Mouse (Mus musculus) limb, embryonic 12.5 days (tissue): ENCODE results near the gene Gpr171. TPM values are rescaled to one million over a fixed set of nuclear protein-coding genes. Genes with fewer than 3 reads are reported as not detected.
"Not testable (repeated sequence)": the region's sequence is repeated elsewhere in the genome, so short reads cannot be mapped to it uniquely, and the experiment has no call there.

Source experiments
- ATAC-seq: fragments of 200-750 bp; cut with Nextera tagmentation; 2 replicates; pipeline ENCODE4 v1.8.0; 2017; ENCODE audit warnings: low read depth, moderate TSS enrichment; ENCODE audit not compliant: insufficient number of reproducible peaks, insufficient read depth, low FRiP score, low TSS enrichment
- H3K27ac ChIP-seq: fragments of 300-500 bp; sonication (generic); 2 replicates; pipeline ENCODE4 v1.5.1; 2016; ENCODE audit warnings: mild to moderate bottlenecking, moderate library complexity
- H3K27me3 ChIP-seq: fragments of 300-500 bp; sonication (generic); 2 replicates; pipeline ENCODE4 v1.6.1; 2016; ENCODE audit warnings: mild to moderate bottlenecking, moderate library complexity
- H3K36me3 ChIP-seq: fragments of 300-500 bp; sonication (generic); 2 replicates; pipeline ENCODE4 v1.6.1; 2016; ENCODE audit warnings: mild to moderate bottlenecking, moderate library complexity
- H3K4me1 ChIP-seq: fragments of 300-500 bp; sonication (generic); replicated peaks from 2 replicates; pipeline ENCODE4 v1.6.1; 2016
- H3K4me2 ChIP-seq: fragments of 300-500 bp; sonication (generic); 2 replicates; pipeline ENCODE4 v1.6.1; 2016; ENCODE audit warnings: mild to moderate bottlenecking, moderate library complexity
- H3K4me3 ChIP-seq: fragments of 300-500 bp; sonication (generic); replicated peaks from 2 replicates; pipeline ENCODE4 v1.5.1; 2016; ENCODE audit warnings: mild to moderate bottlenecking
- H3K9ac ChIP-seq: fragments of 300-500 bp; sonication (generic); replicated peaks from 2 replicates; pipeline ENCODE4 v1.6.1; 2016; ENCODE audit warnings: mild to moderate bottlenecking, moderate library complexity
- H3K9me3 ChIP-seq: fragments of 300-500 bp; sonication (generic); 2 replicates; pipeline ENCODE4 v1.6.1; 2016; ENCODE audit warnings: mild to moderate bottlenecking, moderate library complexity
- WGBS: fragments of 180-500 bp; shearing (Covaris S2); methylation state at CpG from one replicate; pipeline ENCODE4 v1.1.7; 2016; 5-methylcytosine and 5-hydroxymethylcytosine counted together
- polyA plus RNA-seq: library from polyadenylated mRNA; unstranded; fragments of >200 nt; fragmentation: Nextera tagmentation; extraction: Ambion mirVana; gene quantifications from 2 replicates; pipeline ENCODE4 v1.2.1, GENCODE M21; 2016

Gene Gpr171
- polyA plus RNA-seq = 1.1 and 1.3 TPM in 2 replicates

DNA sequence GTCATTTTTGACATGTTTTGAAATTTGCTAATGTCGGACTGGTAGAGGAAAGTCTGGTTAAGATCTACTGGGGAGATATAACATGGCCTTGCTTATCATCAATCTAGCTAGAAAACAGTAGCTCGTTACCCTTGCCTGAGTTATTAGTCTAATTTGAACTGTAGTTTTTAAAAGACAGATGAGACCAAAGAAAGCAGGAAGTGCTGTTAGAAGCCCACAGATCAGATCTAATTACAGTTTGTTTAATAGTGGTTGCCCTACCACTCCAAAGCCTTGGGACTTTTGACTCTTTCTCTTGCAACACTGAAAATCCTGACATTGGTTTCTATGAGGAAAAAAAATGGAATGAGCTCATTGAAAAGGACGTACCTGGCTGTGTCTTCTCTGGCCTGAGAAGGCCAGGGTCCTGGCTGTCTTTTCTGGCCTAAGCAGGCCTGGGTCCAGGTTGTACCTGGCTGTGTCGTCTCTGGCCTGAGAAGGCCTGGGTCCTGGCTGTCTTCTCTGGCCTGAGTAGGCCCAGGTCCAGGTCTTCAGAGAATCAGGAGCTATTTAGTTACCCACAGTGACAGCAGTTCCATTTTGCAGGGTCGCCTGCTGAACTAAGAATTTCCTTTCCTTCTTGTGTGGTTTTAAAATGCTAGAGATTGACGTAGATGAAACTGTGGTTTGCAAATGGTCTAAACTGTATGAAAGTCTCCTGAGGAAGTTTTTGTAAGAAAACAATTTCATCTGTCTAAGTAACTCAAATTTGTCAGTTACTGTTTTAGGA lies at the start of gene Gpr171:
Gpr171 (minus strand) TSS at position 604 of the 769 bp plus-strand sequence.
- no peak within 1 kb of the TSS for H3K4me3 ChIP-seq
- WGBS = 70% methylated on average over 6 of the region's 6 CpGs
- H3K9ac ChIP-seq = no peak within 1 kb of the TSS
- H3K36me3 ChIP-seq = no peaks in the 10 kb centered on the region
- no peak within 1 kb of the TSS for H3K27ac ChIP-seq
- H3K27me3 ChIP-seq = no peaks in the 10 kb centered on the region
- H3K4me2 ChIP-seq = no peak within 1 kb of the TSS
- H3K4me1 ChIP-seq = no peaks in the 10 kb centered on the region
- ATAC-seq = no peak
- no peaks in the 10 kb centered on the region for H3K9me3 ChIP-seq

DNA sequence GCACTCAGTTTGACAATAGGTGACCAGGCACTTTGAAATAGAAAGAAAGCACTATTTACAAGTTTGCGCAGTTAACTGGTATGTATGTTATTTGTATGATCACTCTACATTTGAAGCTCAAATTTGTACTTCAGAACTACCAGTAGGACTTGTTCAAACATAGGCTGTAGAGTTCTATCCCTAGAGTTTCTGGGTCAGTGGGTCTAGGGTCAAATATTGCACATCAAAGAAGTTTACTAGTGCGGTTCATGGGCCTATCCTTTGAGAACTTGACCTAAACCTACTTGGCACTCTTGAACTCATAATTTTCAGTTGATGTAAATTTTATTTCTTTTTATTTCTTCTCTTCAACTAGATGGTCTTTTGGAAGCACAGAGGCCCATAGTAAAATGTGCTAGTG lies 49.0 kb upstream of the Gpr171 start:
- H3K9ac ChIP-seq = no peak overlapping the region
- 91% methylated on average over 2 of the region's 2 CpGs for WGBS
- H3K27ac ChIP-seq = no peak overlapping the region
- no peaks in the 10 kb centered on the region for H3K4me1 ChIP-seq
- no peaks in the 10 kb centered on the region for H3K9me3 ChIP-seq
- no peak for ATAC-seq
- no peaks in the 10 kb centered on the region for H3K27me3 ChIP-seq
- no peak overlapping the region for H3K4me2 ChIP-seq
- H3K4me3 ChIP-seq = no peak overlapping the region
- H3K36me3 ChIP-seq = no peaks in the 10 kb centered on the region

DNA sequence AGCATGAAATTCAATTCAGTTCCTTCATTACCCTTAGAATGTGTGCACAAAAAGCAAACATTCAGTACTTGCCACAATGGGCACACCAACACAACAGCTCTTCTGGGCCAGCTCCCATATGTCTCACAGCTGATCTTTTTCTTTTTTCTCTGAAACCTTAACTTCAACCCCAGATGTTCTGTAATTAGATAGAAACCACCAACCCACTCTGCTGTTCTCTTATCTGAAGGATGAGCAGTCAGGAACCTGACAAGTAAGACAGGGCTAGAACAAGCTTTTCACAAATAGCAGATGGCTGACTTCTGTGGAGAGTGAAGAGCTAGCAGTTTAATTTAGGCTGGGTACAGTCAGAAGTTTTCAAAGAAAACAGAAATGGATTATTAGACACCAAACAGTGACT lies 48.0 kb upstream of the Gpr171 start:
- no peak overlapping the region for H3K9ac ChIP-seq
- 0 out of 2 replicates have a peak, but pooled peaks cover 4% of the 10 kb centered on the region for H3K4me1 ChIP-seq
- no peak for ATAC-seq
- H3K27me3 ChIP-seq = no peaks in the 10 kb centered on the region
- H3K4me3 ChIP-seq = no peak overlapping the region
- no peak overlapping the region for H3K27ac ChIP-seq
- H3K4me2 ChIP-seq = no peak overlapping the region
- H3K36me3 ChIP-seq = no peaks in the 10 kb centered on the region
- no peaks in the 10 kb centered on the region for H3K9me3 ChIP-seq

DNA sequence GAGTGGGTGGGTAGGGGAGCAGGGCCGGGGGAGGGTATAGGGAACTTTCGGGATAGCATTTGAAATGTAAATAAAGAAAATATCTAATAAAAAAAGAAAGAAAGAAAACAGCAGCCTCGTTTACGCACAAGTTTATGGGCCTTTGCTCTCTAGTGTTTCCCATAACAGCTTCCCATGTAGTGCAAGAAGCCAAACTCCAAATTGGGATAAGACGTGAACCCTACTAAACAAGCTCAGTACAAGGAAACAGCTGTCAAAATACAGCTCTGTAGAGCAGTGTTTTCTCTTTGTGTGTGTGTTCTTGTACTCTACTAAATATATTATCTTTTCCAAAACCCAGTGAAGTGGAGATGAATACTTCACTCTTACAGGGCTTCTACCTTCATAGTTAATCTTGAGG lies 43.6 kb upstream of the Gpr171 start:
- Histone ChIP-seq H3K4me1 (0 out of 2 replicates have a peak, but pooled peaks cover 5% of the 10 kb centered on the region), H3K9ac (no peak overlapping the region), H3K27me3 (no peaks in the 10 kb centered on the region), H3K4me2 (no peak overlapping the region), H3K4me3 (no peak overlapping the region), H3K9me3 (no peaks in the 10 kb centered on the region), H3K27ac (no peak overlapping the region), H3K36me3 (no peaks in the 10 kb centered on the region)
- ATAC-seq = no peak
- WGBS = 33% methylated on average over 5 of the region's 5 CpGs

DNA sequence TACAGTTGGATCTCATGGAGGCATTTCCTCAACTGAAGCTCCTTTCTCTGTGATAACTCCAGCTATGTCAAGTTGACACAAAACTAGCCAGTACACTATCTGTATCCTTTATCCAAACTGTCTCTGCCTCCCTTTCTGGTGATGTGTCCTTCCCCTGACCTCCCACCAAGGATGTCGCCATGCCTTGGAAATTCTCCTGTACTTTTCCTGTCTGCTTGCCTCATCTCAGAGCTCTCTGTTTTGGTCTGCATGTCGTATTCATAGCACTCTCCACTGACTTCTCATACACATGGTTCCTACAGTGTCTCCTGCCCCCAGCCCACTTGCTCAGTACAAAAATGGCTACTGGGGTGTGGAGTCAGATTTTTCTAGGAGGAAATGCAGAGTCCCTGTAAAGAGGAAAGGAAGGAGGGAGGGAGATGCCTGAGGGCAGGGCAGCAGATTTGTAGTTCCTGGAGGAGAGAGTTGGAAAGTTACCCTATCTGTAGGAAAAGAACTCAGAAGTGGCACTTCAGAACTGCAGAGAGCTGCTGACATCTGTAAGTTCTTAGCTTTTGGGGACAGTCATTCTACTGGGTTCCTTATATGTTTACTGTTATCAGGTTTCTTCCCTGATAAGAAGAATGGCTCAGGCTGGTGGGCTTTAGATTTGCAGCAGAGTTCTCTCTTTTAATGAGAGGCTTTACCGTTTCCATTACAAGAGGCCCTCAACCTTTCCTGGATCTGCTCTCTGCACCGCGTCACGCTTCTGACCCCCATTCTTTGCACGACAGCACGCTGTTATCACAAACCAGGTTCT lies 40.1 kb upstream of the Gpr171 start:
- H3K27me3 ChIP-seq = no peaks in the 10 kb centered on the region
- no peaks in the 10 kb centered on the region for H3K36me3 ChIP-seq
- ATAC-seq = no peak
- no peak overlapping the region for H3K9ac ChIP-seq
- H3K27ac ChIP-seq = no peak overlapping the region
- H3K4me1 ChIP-seq = 0 out of 2 replicates have a peak, but pooled peaks cover 5% of the 10 kb centered on the region
- no peak overlapping the region for H3K4me3 ChIP-seq
- no peaks in the 10 kb centered on the region for H3K9me3 ChIP-seq
- WGBS = 74% methylated on average over 8 of the region's 8 CpGs
- H3K4me2 ChIP-seq = no peak overlapping the region

DNA sequence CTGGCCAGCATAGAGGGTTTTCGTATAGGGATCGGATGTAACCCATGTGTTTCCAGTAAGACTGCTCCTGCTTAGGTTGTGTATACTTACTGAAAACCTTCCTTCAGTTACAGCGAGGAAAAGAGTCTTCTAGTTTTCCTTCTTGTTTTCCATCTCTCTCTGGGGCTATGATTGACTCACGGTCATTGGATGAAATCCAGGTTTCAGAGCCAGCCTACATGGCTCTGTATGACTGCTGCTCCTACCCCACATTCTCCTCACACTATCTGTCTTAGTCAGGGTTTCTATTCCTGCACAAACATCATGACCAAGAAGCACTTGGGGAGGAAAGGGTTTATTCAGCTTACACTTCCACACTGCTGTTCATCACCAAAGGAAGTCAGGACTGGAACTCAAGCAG lies 39.3 kb upstream of the Gpr171 start:
- H3K4me1 ChIP-seq, H3K9me3 ChIP-seq, H3K27me3 ChIP-seq, H3K4me3 ChIP-seq, ATAC-seq, H3K9ac ChIP-seq, H3K36me3 ChIP-seq, H3K4me2 ChIP-seq, H3K27ac ChIP-seq: not testable (repeated sequence)
- WGBS = 86% methylated on average over 4 of the region's 4 CpGs

DNA sequence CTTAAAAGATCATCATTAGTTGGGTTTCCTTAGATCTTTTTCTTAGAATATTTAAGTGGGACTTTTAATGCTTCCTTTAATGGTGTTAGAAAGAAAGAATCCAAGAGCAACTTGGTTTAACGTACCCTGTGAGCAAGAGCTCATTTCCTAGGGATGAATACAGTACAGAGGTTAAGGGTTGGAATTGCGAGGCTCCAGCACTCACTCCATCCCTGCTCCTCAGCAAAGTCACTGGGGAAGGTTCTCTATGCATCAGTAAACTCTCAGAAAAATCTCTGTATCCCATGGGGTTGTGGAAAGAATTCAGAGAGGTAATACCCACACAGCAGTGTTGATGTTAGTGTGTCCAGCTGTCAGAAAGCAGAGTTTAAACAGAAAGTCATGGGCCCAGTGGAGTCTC lies 38.5 kb upstream of the Gpr171 start:
- H3K27ac ChIP-seq = no peak overlapping the region
- no peaks in the 10 kb centered on the region for H3K36me3 ChIP-seq
- 74% methylated on average over 2 of the region's 2 CpGs for WGBS
- H3K4me3 ChIP-seq = no peak overlapping the region
- H3K9me3 ChIP-seq = no peaks in the 10 kb centered on the region
- H3K4me2 ChIP-seq = no peak overlapping the region
- no peaks in the 10 kb centered on the region for H3K27me3 ChIP-seq
- 0 out of 2 replicates have a peak, but pooled peaks cover 5% of the 10 kb centered on the region for H3K4me1 ChIP-seq
- ATAC-seq = no peak
- no peak overlapping the region for H3K9ac ChIP-seq

DNA sequence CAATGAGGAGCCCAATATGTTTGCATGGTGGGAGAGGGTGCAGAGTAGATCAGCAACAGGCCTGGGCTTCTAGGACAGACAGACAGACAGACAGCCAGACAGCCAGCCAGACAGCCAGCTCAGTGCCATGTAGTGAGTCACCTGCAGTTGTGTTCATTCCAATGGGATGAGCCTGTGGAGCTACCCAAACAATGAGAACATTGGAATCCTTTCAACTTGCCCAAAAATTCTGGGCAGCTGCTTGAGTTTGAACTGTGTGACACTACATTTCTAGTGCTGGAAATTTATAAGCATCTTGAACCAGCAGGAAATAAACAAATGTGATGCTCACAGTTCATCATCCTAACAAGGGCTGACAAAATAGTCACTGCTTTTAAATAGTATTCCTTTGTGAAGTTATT lies 38.0 kb upstream of the Gpr171 start:
- Histone ChIP-seq H3K36me3 (no peaks in the 10 kb centered on the region), H3K4me3 (no peak overlapping the region), H3K9ac (no peak overlapping the region), H3K4me1 (0 out of 2 replicates have a peak, but pooled peaks cover under 1% of the 10 kb centered on the region), H3K9me3 (no peaks in the 10 kb centered on the region), H3K27me3 (no peaks in the 10 kb centered on the region), H3K27ac (no peak overlapping the region), H3K4me2 (no peak overlapping the region)
- ATAC-seq = no peak

DNA sequence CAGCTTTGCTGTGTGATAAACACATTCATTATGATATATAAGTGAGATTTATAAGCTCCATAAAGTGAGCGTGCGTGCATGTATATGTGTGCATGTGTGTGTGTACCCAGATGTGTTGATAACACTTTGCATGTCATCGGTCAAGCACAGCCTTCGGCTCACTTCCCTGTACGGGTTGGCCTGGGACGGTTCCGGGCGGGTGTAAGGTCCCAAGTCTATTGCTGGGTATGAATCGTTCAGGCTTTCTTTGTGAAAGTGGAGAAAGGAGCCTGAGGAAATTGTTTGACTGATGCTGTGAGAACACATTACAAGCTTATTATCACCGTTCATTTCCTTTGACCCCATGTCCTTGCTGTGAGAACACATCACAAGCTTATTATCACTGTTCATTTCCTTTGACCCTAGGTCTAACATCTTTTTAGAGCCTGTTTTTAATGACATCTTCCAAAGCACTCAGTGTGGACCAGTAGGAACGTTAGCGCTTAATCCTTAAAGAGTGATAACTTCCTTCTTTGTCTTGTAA lies 37.4 kb upstream of the Gpr171 start:
- Histone ChIP-seq H3K36me3 (no peaks in the 10 kb centered on the region), H3K27ac (no peak overlapping the region), H3K4me2 (no peak overlapping the region), H3K4me3 (no peak overlapping the region), H3K4me1 (no peaks in the 10 kb centered on the region), H3K9ac (no peak overlapping the region), H3K9me3 (no peaks in the 10 kb centered on the region), H3K27me3 (no peaks in the 10 kb centered on the region)
- ATAC-seq = no peak
- WGBS = 64% methylated on average over 12 of the region's 12 CpGs

DNA sequence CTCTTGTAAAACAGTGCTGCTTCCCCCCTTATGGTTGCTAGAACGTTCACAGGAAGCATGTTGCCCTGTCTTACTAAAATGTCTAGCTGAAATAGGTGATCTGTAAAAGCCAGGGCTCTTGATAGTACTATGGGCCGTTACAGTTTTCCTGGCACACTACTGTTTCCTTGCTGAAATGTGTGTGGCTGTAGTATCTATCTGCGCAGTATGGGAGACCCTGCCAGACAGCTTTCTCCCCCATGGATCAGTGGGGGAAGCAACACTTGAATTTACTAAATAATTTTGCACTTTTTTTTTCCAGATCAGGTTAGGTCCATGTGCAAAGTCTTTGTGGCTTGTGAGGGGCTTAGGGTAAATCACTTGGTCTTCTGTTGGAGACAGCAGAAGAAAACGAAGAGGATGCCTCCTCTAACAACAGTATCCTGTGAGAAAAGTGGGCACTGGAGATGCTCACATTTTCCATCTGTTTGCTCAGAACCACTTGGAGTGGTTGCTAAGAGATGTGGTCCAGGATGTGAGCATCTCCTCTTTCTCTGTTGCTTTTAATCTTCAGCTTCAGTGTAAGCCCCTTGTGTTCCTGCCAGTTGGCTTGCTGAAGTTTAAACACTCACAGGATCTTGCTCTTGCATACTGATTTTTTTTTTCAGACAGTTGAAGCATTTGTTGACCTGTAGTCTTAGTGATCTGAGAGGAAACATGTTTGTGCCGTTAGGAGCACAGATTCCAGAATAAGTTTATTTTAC lies 34.5 kb upstream of the Gpr171 start:
- H3K4me2 ChIP-seq = no peak overlapping the region
- H3K9ac ChIP-seq = no peak overlapping the region
- no peak overlapping the region for H3K27ac ChIP-seq
- no peaks in the 10 kb centered on the region for H3K36me3 ChIP-seq
- H3K9me3 ChIP-seq = no peaks in the 10 kb centered on the region
- ATAC-seq = no peak
- no peaks in the 10 kb centered on the region for H3K4me1 ChIP-seq
- H3K27me3 ChIP-seq = no peaks in the 10 kb centered on the region
- no peak overlapping the region for H3K4me3 ChIP-seq
- 75% methylated on average over 5 of the region's 5 CpGs for WGBS

DNA sequence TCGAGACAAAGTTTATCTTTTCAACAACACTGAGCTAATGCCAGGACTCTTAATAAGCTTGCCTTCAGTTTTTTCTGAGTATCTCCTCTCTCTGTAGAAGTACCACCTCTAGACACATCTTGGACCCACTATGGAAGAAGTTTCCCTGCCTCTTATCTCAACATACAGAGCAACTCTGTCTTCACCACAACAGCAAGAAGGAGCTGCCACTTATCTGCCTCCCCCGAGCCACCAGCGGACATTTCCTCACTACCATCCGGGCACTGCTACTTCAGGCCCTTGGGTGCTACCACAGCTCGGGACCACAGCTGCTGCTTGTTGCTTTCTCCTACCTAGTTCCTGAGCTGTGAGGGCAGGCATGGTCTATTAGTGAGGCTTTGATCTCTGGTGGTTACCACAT lies 31.6 kb upstream of the Gpr171 start:
- no peak overlapping the region for H3K4me2 ChIP-seq
- WGBS = 77% methylated on average over 5 of the region's 5 CpGs
- H3K4me1 ChIP-seq = no peaks in the 10 kb centered on the region
- no peak overlapping the region for H3K9ac ChIP-seq
- no peaks in the 10 kb centered on the region for H3K9me3 ChIP-seq
- H3K36me3 ChIP-seq = no peaks in the 10 kb centered on the region
- ATAC-seq = no peak
- no peaks in the 10 kb centered on the region for H3K27me3 ChIP-seq
- H3K27ac ChIP-seq = no peak overlapping the region
- H3K4me3 ChIP-seq = no peak overlapping the region
